Mouse (Mus musculus) myocyte (in vitro differentiated cells): ENCODE measurements around the gene Psrc1. TPM values are rescaled to one million over a fixed set of nuclear protein-coding genes. Genes with fewer than 3 reads are reported as not detected.

Experiments
- H3K27me3 ChIP-seq: one replicate; pipeline ENCODE4 v1.6.1; 2011; ENCODE audit not compliant: control insufficient read depth, insufficient read depth, insufficient read length
- H3K36me3 ChIP-seq: one replicate; pipeline ENCODE4 v1.6.1; 2011; ENCODE audit not compliant: control insufficient read depth, insufficient read depth
- H3K4me2 ChIP-seq: one replicate; pipeline ENCODE4 v1.6.1; 2011; ENCODE audit warnings: low read depth, control low read depth
- H3K4me3 ChIP-seq: one replicate; pipeline ENCODE4 v1.5.1; 2011; ENCODE audit warnings: mild to moderate bottlenecking, control low read depth, moderate library complexity
- H3K79me2 ChIP-seq: one replicate; pipeline ENCODE4 v1.6.1; 2011; ENCODE audit not compliant: control insufficient read depth, insufficient read depth
- H3ac ChIP-seq: one replicate; pipeline ENCODE4 v1.6.1; 2011; ENCODE audit not compliant: control insufficient read depth, insufficient read length
- CEBPB ChIP-seq: IDR thresholded peaks from 2 replicates; pipeline ENCODE4 v1.6.1; 2011; ENCODE audit warnings: mild to moderate bottlenecking, moderate library complexity; ENCODE audit not compliant: poor library complexity, insufficient read depth, severe bottlenecking
- E2F4 ChIP-seq: IDR thresholded peaks from one replicate; pipeline ENCODE4 v1.6.1; 2011; ENCODE audit warnings: mild to moderate bottlenecking, control low read depth, moderate library complexity; ENCODE audit not compliant: insufficient read depth
- MAX ChIP-seq: IDR thresholded peaks from one replicate; pipeline ENCODE4 v1.6.1; 2011; ENCODE audit warnings: low read depth, mild to moderate bottlenecking, control low read depth
- MYOD1 ChIP-seq, 3 experiments: IDR thresholded peaks; one replicate each; pipeline ENCODE4 v1.6.1; 2011; ENCODE audit warnings: control low read depth in 2 of 3, low read depth in 2 of 3, mild to moderate bottlenecking in 2 of 3, moderate library complexity in 1 of 3; ENCODE audit not compliant: insufficient read length in 2 of 3, control insufficient read depth in 1 of 3
- MYOG ChIP-seq, 3 experiments: IDR thresholded peaks; one replicate each; pipeline ENCODE4 v1.6.1; 2011; ENCODE audit warnings: control low read depth in 2 of 3, low read depth in 2 of 3, mild to moderate bottlenecking in 2 of 3; ENCODE audit not compliant: insufficient read length in 2 of 3, control insufficient read depth in 1 of 3, insufficient read depth in 1 of 3
- POLR2A ChIP-seq: IDR thresholded peaks from one replicate; pipeline ENCODE4 v1.6.1; 2011; ENCODE audit warnings: low read depth, mild to moderate bottlenecking, control low read depth, moderate library complexity; ENCODE audit not compliant: insufficient read length
- POLR2AphosphoS2 ChIP-seq: IDR thresholded peaks from one replicate; pipeline ENCODE4 v1.6.1; 2011; ENCODE audit warnings: low read depth, control low read depth; ENCODE audit not compliant: insufficient read length
- REST ChIP-seq: IDR thresholded peaks from one replicate; pipeline ENCODE4 v1.6.1; 2011; ENCODE audit warnings: mild to moderate bottlenecking, control low read depth, moderate library complexity; ENCODE audit not compliant: insufficient read depth, insufficient read length
- SRF ChIP-seq: IDR thresholded peaks from one replicate; pipeline ENCODE4 v1.6.1; 2011; ENCODE audit warnings: low read depth; ENCODE audit not compliant: control insufficient read depth, insufficient read length
- TCF12 ChIP-seq: IDR thresholded peaks from one replicate; pipeline ENCODE4 v1.6.1; 2011; ENCODE audit warnings: mild to moderate bottlenecking, control low read depth; ENCODE audit not compliant: poor library complexity, insufficient read depth, severe bottlenecking
- TCF3 ChIP-seq: IDR thresholded peaks from one replicate; pipeline ENCODE4 v1.6.1; 2011; ENCODE audit warnings: low read depth, control low read depth; ENCODE audit not compliant: insufficient read length
- USF1 ChIP-seq: IDR thresholded peaks from one replicate; pipeline ENCODE4 v1.6.1; 2011; ENCODE audit warnings: low read depth, mild to moderate bottlenecking, control low read depth, moderate library complexity
- polyA plus RNA-seq: library from polyadenylated mRNA; unstranded; fragments of >200 nt; fragmentation: generic; extraction: Trizol; gene quantifications from one replicate; pipeline ENCODE4 v1.2.1, GENCODE M21; 2012; ENCODE audit warnings: missing spikeins

Psrc1 gene
- polyA plus RNA-seq, 1 experiment = 16.5 TPM

- peaks cover 92% of the 10 kb centered on the region for H3K36me3 ChIP-seq
- no peak overlapping the region for H3K4me2 ChIP-seq
- H3ac ChIP-seq = no peak overlapping the region
- peaks cover 31% of the 10 kb centered on the region for H3K79me2 ChIP-seq
- TF ChIP-seq POLR2A (no peak), TCF3 (no peak), MAX (no peak), SRF (no peak), MYOG (IDR thresholded peaks at IDR 0.05; ENCODE audit: control insufficient read depth in 1 of 3, insufficient read depth in 1 of 3, insufficient read length in 2 of 3, low read depth in 2 of 3) (no peak), TCF12 (no peak), CEBPB (no peak), MYOD1 (IDR thresholded peaks at IDR 0.05; ENCODE audit: control insufficient read depth in 1 of 3, insufficient read length in 2 of 3, low read depth in 2 of 3) (no peak), POLR2AphosphoS2 (no peak), REST (no peak), USF1 (no peak), E2F4 (no peak)
- H3K27me3 ChIP-seq = no peaks in the 10 kb centered on the region
- H3K4me3 ChIP-seq = no peak overlapping the region
Measured at GRCm38 (mm10) chr3:108433881-108434495, 50.3 kb downstream of the Psrc1 start.

GRCm38 (mm10) chr3:108435701-108436379 is 52.2 kb downstream of the Psrc1 start:
- Histone ChIP-seq H3K4me3 (no peak overlapping the region), H3K4me2 (no peak overlapping the region)

GRCm38 (mm10) chr3:108436380-108436714 is 52.7 kb downstream of the Psrc1 start:
- peaks cover 55% of the 10 kb centered on the region for H3K79me2 ChIP-seq
- H3K4me2 ChIP-seq = no peak overlapping the region
- H3K36me3 ChIP-seq = peaks cover 85% of the 10 kb centered on the region
- H3ac ChIP-seq = no peak overlapping the region
- H3K27me3 ChIP-seq = no peaks in the 10 kb centered on the region
- TF ChIP-seq REST = no peak
- TF ChIP-seq USF1 = no peak
- TF ChIP-seq TCF3 = no peak
- no peak for TF ChIP-seq CEBPB
- no peak for TF ChIP-seq E2F4
- TF ChIP-seq POLR2AphosphoS2 = no peak
- TF ChIP-seq TCF12 = no peak
- no peak for TF ChIP-seq POLR2A
- no peak for TF ChIP-seq SRF
- TF ChIP-seq MYOD1 (IDR thresholded peaks at IDR 0.05; ENCODE audit: control insufficient read depth in 1 of 3, insufficient read length in 2 of 3, low read depth in 2 of 3) = no peak
- no peak for TF ChIP-seq MYOG (IDR thresholded peaks at IDR 0.05; ENCODE audit: control insufficient read depth in 1 of 3, insufficient read depth in 1 of 3, insufficient read length in 2 of 3, low read depth in 2 of 3)
- TF ChIP-seq MAX = no peak
- H3K4me3 ChIP-seq = no peak overlapping the region

More at GRCm38 (mm10) chr3:108435701-108436379, 52.2 kb downstream of the Psrc1 start:
- Histone ChIP-seq H3ac (no peak overlapping the region), H3K36me3 (peaks cover 86% of the 10 kb centered on the region), H3K27me3 (no peaks in the 10 kb centered on the region), H3K79me2 (peaks cover 50% of the 10 kb centered on the region)
- TF ChIP-seq USF1 = no peak
- no peak for TF ChIP-seq MYOD1 (IDR thresholded peaks at IDR 0.05; ENCODE audit: control insufficient read depth in 1 of 3, insufficient read length in 2 of 3, low read depth in 2 of 3)
- TF ChIP-seq POLR2AphosphoS2 = no peak
- TF ChIP-seq E2F4 = no peak
- no peak for TF ChIP-seq TCF3
- no peak for TF ChIP-seq POLR2A
- TF ChIP-seq TCF12 = no peak

Other genes starting within 250 kb of the Psrc1 start
- 20.1 TPM for gene Gnai3, start 237.7 kb upstream of the Psrc1 start, polyA plus RNA-seq
- gene Gpr61, start 229.0 kb upstream of the Psrc1 start, polyA plus RNA-seq = 0.06 TPM
- 3.3 TPM for gene Amigo1, start 197.5 kb upstream of the Psrc1 start, polyA plus RNA-seq
- gene Cyb561d1, start 182.6 kb upstream of the Psrc1 start, polyA plus RNA-seq = 3.2 TPM
- 2.7 TPM for gene Atxn7l2, start 172.9 kb upstream of the Psrc1 start, polyA plus RNA-seq
- gene Sypl2, start 157.2 kb upstream of the Psrc1 start, polyA plus RNA-seq = 0.28 TPM
- 191 TPM for gene Psma5, start 126.9 kb upstream of the Psrc1 start, polyA plus RNA-seq
- gene Sort1, start 99.8 kb upstream of the Psrc1 start, polyA plus RNA-seq = 6.0 TPM
- gene Mybphl, start 18.9 kb upstream of the Psrc1 start, polyA plus RNA-seq = not detected
- not detected for gene Celsr2, start 31.7 kb downstream of the Psrc1 start, polyA plus RNA-seq
- 685 TPM for gene Sars, start 61.4 kb downstream of the Psrc1 start, polyA plus RNA-seq
- gene 1700013F07Rik, start 150.3 kb downstream of the Psrc1 start, polyA plus RNA-seq = 0.76 TPM
- 0.05 TPM for gene 5330417C22Rik, start 152.7 kb downstream of the Psrc1 start, polyA plus RNA-seq
- gene Tmem167b, start 178.6 kb downstream of the Psrc1 start, polyA plus RNA-seq = 21.7 TPM
- 19.9 TPM for gene Taf13, start 187.9 kb downstream of the Psrc1 start, polyA plus RNA-seq
- gene Wdr47, start 207.4 kb downstream of the Psrc1 start, polyA plus RNA-seq = 5.2 TPM